Mouse (Mus musculus) neural tube, embryonic 10.5 days (tissue): ENCODE data around the gene Rxylt1.

ENCODE experiments used
- DNase-seq: peaks from one replicate; pipeline ENCODE4 v3.0.0-alpha.2; 2017; ENCODE audit warnings: low spot score; ENCODE audit errors: extremely low spot score

The Rxylt1 gene

GRCm38 (mm10) chr10:122044926-122045325 is 52.2 kb downstream of the Rxylt1 start:
- no peak for DNase-seq

- no peak for DNase-seq
Measured at GRCm38 (mm10) chr10:122040372-122040771, 56.8 kb downstream of the Rxylt1 start.

GRCm38 (mm10) chr10:122039566-122039965 is 57.6 kb downstream of the Rxylt1 start:
- no peak for DNase-seq

- DNase-seq = no peak
Measured at GRCm38 (mm10) chr10:122038554-122038953, 58.6 kb downstream of the Rxylt1 start.

GRCm38 (mm10) chr10:122033271-122033670 is 63.9 kb downstream of the Rxylt1 start:
- no peak for DNase-seq

- no peak for DNase-seq
Measured at GRCm38 (mm10) chr10:122030420-122030819, 66.8 kb downstream of the Rxylt1 start.

- DNase-seq = no peak
Measured at GRCm38 (mm10) chr10:122029738-122030137, 67.4 kb downstream of the Rxylt1 start.
